Mouse (Mus musculus): ENCODE measurements at regions not wholly inside any gene's neighbourhood (a gene's known extent, or its start where the extent isn't known, plus 50 kb on each side); places are given as distances from the start of the nearest gene placed in this dataset.

DNA sequence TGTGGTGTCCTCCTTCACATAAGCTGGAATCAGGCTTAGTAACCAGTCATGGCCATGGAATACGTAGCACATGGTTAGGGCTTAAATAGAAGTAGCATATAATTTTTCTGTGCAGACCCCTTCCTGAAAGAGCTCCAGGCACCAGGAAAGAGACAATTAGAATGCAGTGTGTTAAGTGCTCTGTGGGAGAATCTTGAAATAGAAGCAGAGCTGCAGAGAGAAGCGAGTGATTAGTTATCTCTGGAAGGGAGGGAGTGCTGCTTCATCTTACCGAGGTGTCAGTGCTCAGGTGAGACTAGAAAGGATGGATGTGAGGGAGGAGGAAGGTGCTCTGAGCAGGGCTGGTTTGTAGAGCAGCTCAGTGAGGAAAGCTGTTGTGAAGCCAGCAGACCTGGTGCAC lies 112.9 kb upstream of the Mycn start:
- Histone ChIP-seq H3K4me1 (peaks cover 29% of the 10 kb centered on the region), H3K36me3 (no peaks in the 10 kb centered on the region), H3K4me2 (replicated peaks) (no peak overlapping the region), H3K4me3 (no peak overlapping the region), H3K27ac (no peak overlapping the region), H3K9ac (no peak overlapping the region), H3K9me3 (no peaks in the 10 kb centered on the region), H3K27me3 (peaks cover 13% of the 10 kb centered on the region)
- 62% methylated on average over 3 of the region's 3 CpGs for WGBS
- no peak for ATAC-seq (ENCODE audit: low FRiP score, low read depth)

DNA sequence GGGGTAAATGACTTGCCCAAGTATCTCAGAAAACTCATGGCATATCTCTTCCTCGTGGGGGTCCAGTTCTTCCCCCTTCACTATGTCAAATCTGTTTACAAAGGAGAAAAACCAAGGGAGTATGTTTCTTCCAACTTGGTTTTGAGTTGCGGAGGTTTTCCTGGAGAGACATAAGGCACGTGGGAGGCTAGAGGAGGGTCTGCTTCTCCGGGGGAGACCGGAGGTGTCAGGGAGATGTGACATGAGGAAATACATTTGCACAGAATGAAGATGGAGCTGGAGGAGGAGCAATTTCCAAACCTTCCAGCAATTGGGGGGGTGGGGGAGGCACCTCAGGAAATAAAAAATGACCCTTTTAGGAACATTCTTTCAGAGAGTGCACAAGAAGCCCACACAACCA lies 112.0 kb upstream of the Mycn start:
- ATAC-seq (ENCODE audit: low FRiP score, low read depth): no peak
- Histone ChIP-seq H3K9me3 (no peaks in the 10 kb centered on the region), H3K36me3 (no peaks in the 10 kb centered on the region), H3K27me3 (peaks cover 13% of the 10 kb centered on the region), H3K4me1 (peaks cover 37% of the 10 kb centered on the region), H3K4me3 (no peak overlapping the region), H3K27ac (no peak overlapping the region), H3K4me2 (replicated peaks) (no peak overlapping the region), H3K9ac (no peak overlapping the region)
- 51% methylated on average over 5 of the region's 5 CpGs for WGBS

DNA sequence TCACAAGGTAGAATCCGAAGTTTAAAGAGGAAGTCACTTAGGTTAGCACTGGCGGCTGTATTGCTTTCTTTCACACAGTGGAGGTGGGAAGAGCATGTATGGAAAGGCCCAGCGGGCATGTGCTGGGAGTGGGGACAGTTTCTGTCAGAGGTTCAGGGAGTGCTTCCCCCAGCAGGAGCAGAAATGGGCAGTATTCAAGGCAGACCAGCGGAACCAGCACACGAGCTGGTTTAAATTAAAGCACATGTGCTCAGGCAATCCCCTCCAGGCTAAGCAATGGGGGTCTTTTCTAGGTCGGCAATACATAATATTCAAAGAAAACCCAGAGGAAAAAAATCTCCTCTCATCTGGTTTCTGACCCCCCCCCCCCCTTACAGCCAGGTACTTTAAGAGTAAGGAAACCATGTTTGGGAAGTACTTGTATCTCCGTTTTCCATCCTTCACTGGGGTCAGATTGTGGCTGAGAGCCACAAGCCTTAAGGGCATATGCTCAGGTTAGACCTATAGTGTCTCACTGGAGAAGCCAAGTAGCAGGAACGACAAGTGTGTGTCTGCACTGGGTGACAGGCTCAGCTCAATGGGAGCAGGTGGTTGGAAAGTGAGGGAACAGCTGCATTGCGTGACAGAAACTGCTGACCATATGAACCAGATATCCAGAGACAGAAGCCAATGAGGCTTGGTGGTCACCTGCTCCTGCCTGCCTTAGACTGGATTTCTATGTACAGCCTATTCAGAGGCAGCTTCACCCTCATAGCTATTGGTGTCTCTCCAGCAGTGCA lies 111.3 kb upstream of the Mycn start:
- ATAC-seq (ENCODE audit: low FRiP score, low read depth): no peak
- Histone ChIP-seq H3K9ac (no peak overlapping the region), H3K27ac (peak overlapping the region; percentile 48; the same call in 1 of the 2 replicates), H3K9me3 (no peaks in the 10 kb centered on the region), H3K36me3 (no peaks in the 10 kb centered on the region), H3K27me3 (peaks cover 13% of the 10 kb centered on the region), H3K4me3 (no peak overlapping the region), H3K4me1 (peaks cover 45% of the 10 kb centered on the region), H3K4me2 (replicated peaks) (no peak overlapping the region)
- 23% methylated on average over 9 of the region's 9 CpGs for WGBS

DNA sequence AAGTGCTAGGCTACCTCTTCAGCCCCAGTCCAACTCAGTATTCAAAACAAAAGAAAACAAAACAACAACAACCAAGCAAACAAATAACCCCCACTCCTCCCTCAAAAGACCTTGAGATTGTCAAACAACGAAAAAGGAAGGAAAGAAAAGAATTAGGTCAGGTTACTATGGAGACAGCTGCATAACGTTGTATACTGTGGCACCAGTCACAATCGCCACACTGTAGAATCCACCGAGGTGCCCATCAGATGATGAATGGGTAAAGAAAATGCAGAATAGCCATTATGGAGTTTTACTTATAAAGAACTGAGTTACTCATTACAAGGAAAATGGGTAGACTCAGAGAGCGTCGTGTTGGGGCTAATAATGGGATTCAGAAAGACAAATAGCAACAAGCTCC lies 110.5 kb upstream of the Mycn start:
- no peak for ATAC-seq (ENCODE audit: low FRiP score, low read depth)
- H3K9me3 ChIP-seq: no peaks in the 10 kb centered on the region
- no peak overlapping the region for H3K27ac ChIP-seq
- H3K36me3 ChIP-seq: no peaks in the 10 kb centered on the region
- no peak overlapping the region for H3K9ac ChIP-seq
- H3K27me3 ChIP-seq: peaks cover 13% of the 10 kb centered on the region
- H3K4me3 ChIP-seq: no peak overlapping the region
- H3K4me2 ChIP-seq (replicated peaks): no peak overlapping the region
- 62% methylated on average over 6 of the region's 6 CpGs for WGBS
- peaks cover 53% of the 10 kb centered on the region for H3K4me1 ChIP-seq

DNA sequence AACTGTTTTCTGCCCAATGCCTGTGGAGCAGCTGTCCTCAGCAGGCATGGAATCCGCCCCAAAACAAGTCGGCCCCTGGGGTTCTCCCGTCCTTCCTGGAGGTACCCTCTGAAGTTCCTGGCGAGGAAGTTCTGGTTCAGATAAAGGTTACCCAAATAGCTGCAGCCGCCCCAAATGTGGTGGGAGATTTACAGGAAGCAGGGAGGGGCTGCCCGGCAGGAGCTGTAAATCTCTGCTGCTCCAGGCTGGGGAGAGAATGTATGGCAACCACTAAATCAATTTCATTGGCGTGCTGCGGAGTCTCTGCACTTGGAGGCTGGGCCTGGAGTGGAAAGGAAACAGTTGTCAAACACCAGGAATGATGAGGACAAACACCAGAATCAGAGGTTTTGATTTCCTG lies 107.9 kb upstream of the Mycn start:
- 3% methylated on average over 8 of the region's 8 CpGs for WGBS
- ATAC-seq (ENCODE audit: low FRiP score, low read depth): peak; percentile 83
- H3K9me3 ChIP-seq: no peaks in the 10 kb centered on the region
- peak overlapping the region; percentile 46 for H3K4me2 ChIP-seq (replicated peaks)
- peaks cover 62% of the 10 kb centered on the region for H3K4me1 ChIP-seq
- no peaks in the 10 kb centered on the region for H3K36me3 ChIP-seq
- peaks cover 10% of the 10 kb centered on the region; the same call in 1 of the 2 replicates for H3K27me3 ChIP-seq
- H3K4me3 ChIP-seq: peak overlapping the region; percentile 11
- H3K27ac ChIP-seq: peak overlapping the region; percentile 55; the same call in 1 of the 2 replicates
- no peak overlapping the region for H3K9ac ChIP-seq

DNA sequence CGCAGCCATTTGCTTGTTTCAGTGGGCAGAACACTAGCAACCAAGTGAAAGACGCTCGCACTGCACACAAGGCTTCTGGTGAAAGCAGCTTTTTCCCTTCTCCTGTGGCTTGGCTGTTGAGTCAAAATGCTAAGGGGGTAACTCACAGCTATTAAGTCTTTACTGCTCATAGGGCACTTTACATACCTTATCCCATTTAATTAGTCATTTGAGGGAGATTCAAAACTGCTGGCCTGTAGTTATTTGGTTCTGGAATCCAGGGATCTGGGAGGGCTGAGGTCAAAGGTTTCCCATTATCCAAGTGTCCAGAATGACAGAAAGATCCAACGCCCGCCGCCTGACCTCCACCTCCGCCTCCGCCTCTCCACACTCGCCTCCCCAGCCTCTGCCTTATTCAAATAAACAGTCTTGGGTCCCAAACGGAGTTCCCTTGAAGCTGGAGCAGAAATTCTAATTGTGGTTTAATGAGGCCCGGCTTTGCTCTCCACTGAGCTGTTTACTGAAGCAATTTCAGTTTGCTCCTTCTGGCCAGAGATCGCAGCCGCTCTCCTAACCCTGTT lies 106.5 kb upstream of the Mycn start:
- Histone ChIP-seq H3K27ac (peak overlapping the region; percentile 48; the same call in 1 of the 2 replicates), H3K36me3 (no peaks in the 10 kb centered on the region), H3K4me3 (no peak overlapping the region), H3K4me2 (replicated peaks) (peak overlapping the region; percentile 21; the same call in 1 of the 2 replicates), H3K4me1 (peaks cover 69% of the 10 kb centered on the region), H3K9ac (no peak overlapping the region), H3K9me3 (no peaks in the 10 kb centered on the region), H3K27me3 (0 out of 2 replicates have a peak, but pooled peaks cover 9% of the 10 kb centered on the region)
- WGBS: 15% methylated on average over 13 of the region's 13 CpGs
- ATAC-seq (ENCODE audit: low FRiP score, low read depth): no peak

DNA sequence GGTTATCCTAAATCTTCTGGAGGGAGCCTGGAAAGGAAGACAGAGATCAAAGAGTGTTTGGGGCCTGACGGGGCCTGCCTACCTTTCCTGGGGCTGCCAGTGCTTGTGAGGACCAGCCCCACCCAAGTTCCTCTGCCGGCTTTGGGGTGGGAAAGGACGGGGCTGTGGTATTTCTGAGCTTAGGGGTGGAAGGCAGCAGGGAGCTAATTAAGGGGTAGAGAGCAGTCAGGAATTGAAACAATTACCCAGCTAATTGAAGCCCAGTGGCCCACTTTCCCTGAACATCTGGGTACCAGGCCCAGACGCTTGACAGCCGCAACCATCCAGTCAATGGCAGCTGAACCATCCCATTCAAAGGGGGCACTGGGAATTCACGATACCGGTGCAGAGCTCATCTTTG lies 101.2 kb upstream of the Mycn start:
- H3K4me1 ChIP-seq: peaks cover 36% of the 10 kb centered on the region
- H3K4me2 ChIP-seq (replicated peaks): no peak overlapping the region
- no peaks in the 10 kb centered on the region for H3K9me3 ChIP-seq
- H3K9ac ChIP-seq: no peak overlapping the region
- 0 out of 2 replicates have a peak, but pooled peaks cover 6% of the 10 kb centered on the region for H3K27me3 ChIP-seq
- peak overlapping the region; percentile 48; the same call in 1 of the 2 replicates for H3K27ac ChIP-seq
- no peak overlapping the region for H3K4me3 ChIP-seq
- 25% methylated on average over 7 of the region's 7 CpGs for WGBS
- H3K36me3 ChIP-seq: no peaks in the 10 kb centered on the region
- no peak for ATAC-seq (ENCODE audit: low FRiP score, low read depth)

DNA sequence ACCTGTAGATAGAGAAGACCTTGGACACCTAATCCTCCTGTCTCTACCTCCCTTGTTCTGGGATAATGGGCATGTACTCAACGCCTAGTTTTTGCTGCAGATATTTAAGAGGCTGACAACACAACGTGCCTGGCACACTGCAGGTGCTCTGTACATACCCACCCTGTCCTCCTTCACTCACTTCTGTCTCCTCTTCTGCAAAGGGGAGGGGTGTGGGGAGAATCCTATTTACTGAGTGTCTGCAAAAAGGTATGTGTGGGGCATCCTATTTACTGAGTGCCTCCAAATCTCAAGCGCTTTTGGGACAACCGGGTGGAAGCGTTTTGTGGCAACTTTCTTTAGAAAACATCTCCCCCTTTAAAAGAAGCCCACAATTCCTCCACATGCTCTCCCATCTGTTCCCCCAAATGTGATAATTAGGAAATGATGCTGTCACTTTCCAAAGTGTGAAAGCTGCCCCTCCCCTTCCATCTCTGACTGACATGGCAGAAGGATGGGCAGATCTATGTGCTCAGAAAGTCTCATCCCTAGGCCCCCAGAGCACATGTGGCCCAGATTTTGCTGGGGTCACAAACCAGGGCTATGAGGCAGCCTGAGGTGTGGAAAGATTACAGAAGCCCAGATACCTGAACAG lies 93.5 kb upstream of the Mycn start:
- no peak for ATAC-seq (ENCODE audit: low FRiP score, low read depth)
- 77% methylated on average over 5 of the region's 5 CpGs for WGBS
- H3K27ac ChIP-seq: no peak overlapping the region

GRCm38 (mm10) chr12:13030333-13030732 lies 88.6 kb upstream of the Mycn start:
- Histone ChIP-seq H3K4me3 (no peak overlapping the region), H3K4me1 (peaks cover 17% of the 10 kb centered on the region), H3K4me2 (replicated peaks) (no peak overlapping the region), H3K27ac (no peak overlapping the region), H3K9me3 (no peaks in the 10 kb centered on the region), H3K27me3 (no peaks in the 10 kb centered on the region), H3K9ac (no peak overlapping the region), H3K36me3 (no peaks in the 10 kb centered on the region)
- no peak for ATAC-seq (ENCODE audit: low FRiP score, low read depth)
- 86% methylated on average over 7 of the region's 7 CpGs for WGBS

More for the DNA sequence above, 93.5 kb upstream of the Mycn start:
- H3K4me3 ChIP-seq: no peak overlapping the region
- H3K4me1 ChIP-seq: no peaks in the 10 kb centered on the region
- H3K9me3 ChIP-seq: no peaks in the 10 kb centered on the region
- H3K4me2 ChIP-seq (replicated peaks): no peak overlapping the region
- H3K27me3 ChIP-seq: no peaks in the 10 kb centered on the region
- no peaks in the 10 kb centered on the region for H3K36me3 ChIP-seq
- no peak overlapping the region for H3K9ac ChIP-seq

DNA sequence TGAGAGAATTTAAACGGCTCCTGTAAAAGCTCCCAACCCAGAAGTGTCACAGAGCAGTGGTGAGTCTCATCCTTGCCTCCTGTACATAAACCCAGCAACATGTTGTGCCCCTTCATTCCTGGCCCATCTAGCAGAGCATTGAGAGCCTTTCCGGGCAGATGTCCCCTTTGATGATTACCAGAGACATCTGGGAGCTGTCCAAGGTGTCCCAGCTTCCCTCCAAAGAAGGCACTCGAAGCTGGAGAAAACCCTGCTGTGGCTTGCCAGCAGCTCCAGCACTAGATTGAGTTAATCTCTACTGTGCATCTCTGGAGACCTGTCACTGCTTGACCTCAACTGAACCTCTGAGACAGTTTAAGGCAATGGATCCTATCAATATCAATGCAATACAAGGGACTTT lies 86.4 kb upstream of the Mycn start:
- no peaks in the 10 kb centered on the region for H3K9me3 ChIP-seq
- no peak overlapping the region for H3K4me2 ChIP-seq (replicated peaks)
- no peak overlapping the region for H3K4me3 ChIP-seq
- H3K36me3 ChIP-seq: no peaks in the 10 kb centered on the region
- WGBS: 37% methylated on average over 3 of the region's 3 CpGs
- ATAC-seq (ENCODE audit: low FRiP score, low read depth): no peak
- peaks cover 19% of the 10 kb centered on the region for H3K4me1 ChIP-seq
- H3K27me3 ChIP-seq: no peaks in the 10 kb centered on the region
- no peak overlapping the region for H3K9ac ChIP-seq
- no peak overlapping the region for H3K27ac ChIP-seq

GRCm38 (mm10) chr12:13026041-13026580 lies 84.4 kb upstream of the Mycn start:
- H3K4me3 ChIP-seq: no peak overlapping the region
- no peak overlapping the region for H3K4me2 ChIP-seq (replicated peaks)
- H3K9ac ChIP-seq: no peak overlapping the region
- WGBS: 5% methylated on average over 7 of the region's 7 CpGs
- no peaks in the 10 kb centered on the region for H3K36me3 ChIP-seq
- H3K27ac ChIP-seq: peak overlapping the region; percentile 67
- peak; percentile 93 for ATAC-seq (ENCODE audit: low FRiP score, low read depth)
- peaks cover 19% of the 10 kb centered on the region for H3K4me1 ChIP-seq
- H3K9me3 ChIP-seq: no peaks in the 10 kb centered on the region
- H3K27me3 ChIP-seq: no peaks in the 10 kb centered on the region

GRCm38 (mm10) chr12:13024215-13024841 lies 82.6 kb upstream of the Mycn start:
- no peak for ATAC-seq (ENCODE audit: low FRiP score, low read depth)
- Histone ChIP-seq H3K27me3 (no peaks in the 10 kb centered on the region), H3K4me2 (replicated peaks) (no peak overlapping the region), H3K4me3 (no peak overlapping the region), H3K4me1 (peaks cover 19% of the 10 kb centered on the region), H3K27ac (no peak overlapping the region), H3K36me3 (no peaks in the 10 kb centered on the region), H3K9ac (no peak overlapping the region), H3K9me3 (no peaks in the 10 kb centered on the region)
- 60% methylated on average over 8 of the region's 8 CpGs for WGBS

Measured in limb, embryonic 13.5 days (tissue).